Mouse (Mus musculus): Measurements from ENCODE around the gene Btbd35f14. TPM values are rescaled to one million over a fixed set of nuclear protein-coding genes. Genes with fewer than 3 reads are reported as not detected.

Btbd35f14 gene
- not detected in 2 replicates for polyA plus RNA-seq (2012; rRNA removed)

DNA sequence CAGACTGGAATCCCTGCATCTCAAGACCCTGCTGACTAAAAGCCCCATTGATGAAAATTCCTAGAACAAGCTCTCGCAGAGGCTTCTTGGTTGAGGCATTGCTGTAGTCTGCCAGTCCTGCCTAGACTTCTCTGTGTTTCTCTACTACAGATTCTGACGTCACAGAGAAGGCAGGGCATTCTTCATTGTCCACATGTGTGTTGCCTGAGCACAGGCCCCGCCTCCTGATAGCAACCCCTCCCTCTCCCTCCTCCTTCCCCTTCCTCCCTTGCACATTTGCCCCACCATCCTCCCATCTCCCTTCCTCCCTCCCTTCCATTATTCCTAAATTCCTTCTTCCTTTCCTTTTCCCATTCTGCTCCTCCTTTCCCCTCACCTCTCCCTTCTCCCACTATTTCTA lies at the start of gene Btbd35f14:
Gene Btbd35f14, minus strand, starts transcription at position 101 of the 400 bp plus-strand sequence.

DNA sequence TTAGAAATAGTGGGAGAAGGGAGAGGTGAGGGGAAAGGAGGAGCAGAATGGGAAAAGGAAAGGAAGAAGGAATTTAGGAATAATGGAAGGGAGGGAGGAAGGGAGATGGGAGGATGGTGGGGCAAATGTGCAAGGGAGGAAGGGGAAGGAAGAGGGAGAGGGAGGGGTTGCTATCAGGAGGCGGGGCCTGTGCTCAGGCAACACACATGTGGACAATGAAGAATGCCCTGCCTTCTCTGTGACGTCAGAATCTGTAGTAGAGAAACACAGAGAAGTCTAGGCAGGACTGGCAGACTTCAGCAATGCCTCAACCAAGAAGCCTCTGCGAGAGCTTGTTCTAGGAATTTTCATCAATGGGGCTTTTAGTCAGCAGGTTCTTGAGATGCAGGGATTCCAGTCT lies 45.3 kb downstream of the Btbd35f14 start, which contains the start of gene Btbd35f13:
Gene Btbd35f13, plus strand, starts transcription at position 301 of the 400 bp plus-strand sequence.

Other genes starting within 250 kb of the Btbd35f14 start
- gene Btbd35f15, start 125.0 kb downstream of the Btbd35f14 start, polyA plus RNA-seq (2012; rRNA removed) = not detected in 2 replicates
- not detected in 2 replicates for gene Btbd35f13, start 45.2 kb downstream of the Btbd35f14 start, polyA plus RNA-seq (2012; rRNA removed)